Mouse (Mus musculus): ENCODE results near the gene Grip1.

The Grip1 gene

DNA sequence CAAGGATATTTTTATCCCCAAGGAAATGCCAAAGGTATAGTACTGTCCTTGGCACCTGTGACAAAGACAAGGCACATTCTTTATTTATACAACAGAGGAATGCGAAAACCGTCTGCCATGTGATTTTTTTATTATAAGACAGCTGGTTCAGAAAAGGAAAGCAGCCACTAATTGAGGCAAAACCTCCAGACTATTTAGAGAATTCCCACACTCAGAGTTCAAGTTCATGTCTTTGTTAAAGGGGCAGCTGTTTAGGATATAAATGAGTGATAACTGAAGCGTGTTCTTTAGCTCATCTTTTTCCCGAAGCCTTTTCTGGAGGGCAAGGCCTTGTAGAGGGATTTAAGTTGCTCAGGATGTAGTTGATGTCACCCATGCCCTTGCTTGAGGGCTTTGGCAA is 126.4 kb downstream of the Grip1 start:
- DNase-seq: no peak

DNA sequence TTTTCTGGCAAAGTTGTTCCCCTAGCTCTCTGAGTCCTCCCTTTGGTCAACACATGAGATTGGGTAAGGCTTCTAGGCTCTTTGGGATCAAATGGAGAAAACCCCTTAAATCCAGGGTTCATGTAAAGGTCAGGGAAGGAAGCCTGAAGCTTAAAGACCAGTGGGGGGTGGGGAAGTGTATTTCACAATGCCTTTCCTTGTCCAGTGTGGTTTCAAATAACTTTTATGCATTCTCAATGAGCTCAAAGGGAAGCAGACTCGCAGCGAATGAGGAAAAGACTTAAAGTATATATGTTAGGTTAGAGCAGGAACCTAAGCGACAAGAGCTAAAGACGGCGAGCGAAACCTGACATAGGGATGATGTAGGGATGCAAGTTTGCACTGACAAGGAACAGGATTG is 131.0 kb downstream of the Grip1 start:
- no peak for DNase-seq

- no peak for DNase-seq
Observed at GRCm38 (mm10) chr10:119586976-119587375, 133.3 kb downstream of the Grip1 start.

GRCm38 (mm10) chr10:119596822-119597221 is 143.2 kb downstream of the Grip1 start:
- DNase-seq: no peak

- DNase-seq: no peak
Observed at GRCm38 (mm10) chr10:119607501-119607900, 153.9 kb downstream of the Grip1 start.

DNA sequence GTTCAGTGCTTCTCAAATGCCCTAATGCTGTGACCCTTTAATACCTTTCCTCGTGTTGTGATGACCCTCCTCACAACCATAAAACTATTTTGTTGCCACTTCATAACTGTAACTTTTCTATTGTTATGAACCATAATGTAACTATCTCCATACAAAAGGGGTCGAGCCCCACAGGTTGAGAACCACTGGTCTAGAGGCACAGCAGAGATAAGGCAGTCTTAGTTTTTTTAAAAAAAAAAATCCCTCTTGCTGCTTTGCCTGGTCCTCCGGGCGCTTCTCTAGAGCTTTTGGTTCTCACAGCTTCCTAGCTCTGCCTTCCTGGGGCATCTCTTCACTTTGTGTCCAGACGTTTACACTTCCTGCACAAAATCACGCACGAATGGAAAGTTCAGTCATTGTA is 155.4 kb downstream of the Grip1 start:
- no peak for DNase-seq

- peak; percentile 18 to 43 for DNase-seq
Observed at GRCm38 (mm10) chr10:119610279-119610895, 156.8 kb downstream of the Grip1 start.

DNA sequence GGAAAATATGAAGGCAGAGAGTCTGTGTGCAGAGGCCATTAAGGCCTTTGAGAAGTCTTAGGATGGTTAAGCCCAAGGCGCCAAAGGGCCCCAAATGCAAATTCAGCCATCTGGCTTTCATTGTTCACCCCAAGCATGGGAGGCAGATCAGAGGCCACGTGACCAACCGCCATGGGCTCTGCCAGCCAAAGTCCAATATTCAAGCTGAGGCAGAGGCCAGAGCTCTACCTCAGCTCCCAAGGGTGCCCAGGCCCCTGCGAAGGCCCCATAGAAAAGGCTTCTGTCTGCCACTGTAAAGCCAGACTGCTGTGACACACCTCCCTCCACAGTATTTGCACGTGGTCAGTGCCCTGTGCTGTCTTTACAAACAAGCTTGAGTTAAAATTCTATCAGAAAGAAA is 158.4 kb downstream of the Grip1 start:
- DNase-seq: no peak

GRCm38 (mm10) chr10:119614726-119615125 is 161.1 kb downstream of the Grip1 start:
- DNase-seq: no peak

DNA sequence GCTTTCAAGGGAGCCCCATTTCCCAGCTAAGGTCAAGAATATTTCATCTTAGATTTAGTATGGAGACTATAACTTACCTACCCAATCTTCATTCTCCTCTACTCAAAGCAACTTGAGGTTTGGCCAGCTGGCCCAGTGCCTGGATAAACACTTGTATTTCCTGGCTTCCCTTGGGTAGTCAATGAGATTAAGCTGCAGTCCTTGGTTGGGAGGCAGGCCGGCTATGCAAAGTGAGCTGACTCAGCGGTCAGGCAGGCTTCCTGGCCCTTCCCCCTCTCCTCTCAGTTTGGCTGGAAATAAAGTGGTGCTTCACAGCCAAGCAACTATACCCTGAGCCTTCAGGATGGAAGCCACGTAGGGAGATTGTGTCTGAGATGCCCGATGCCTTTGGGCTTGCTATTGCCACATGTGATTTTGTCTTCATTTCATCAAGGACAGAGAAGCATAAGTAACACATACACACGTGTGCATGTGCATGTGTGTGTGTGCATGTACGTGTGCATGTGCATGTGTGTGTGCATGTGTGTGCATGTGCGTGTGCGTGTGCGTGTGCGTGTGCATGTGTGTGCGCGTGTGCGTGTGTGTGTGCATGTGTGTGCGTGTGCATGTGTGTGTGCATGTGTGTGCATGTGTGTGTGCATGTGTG is 161.7 kb downstream of the Grip1 start:
- DNase-seq: peak; percentile 61 to 78

DNA sequence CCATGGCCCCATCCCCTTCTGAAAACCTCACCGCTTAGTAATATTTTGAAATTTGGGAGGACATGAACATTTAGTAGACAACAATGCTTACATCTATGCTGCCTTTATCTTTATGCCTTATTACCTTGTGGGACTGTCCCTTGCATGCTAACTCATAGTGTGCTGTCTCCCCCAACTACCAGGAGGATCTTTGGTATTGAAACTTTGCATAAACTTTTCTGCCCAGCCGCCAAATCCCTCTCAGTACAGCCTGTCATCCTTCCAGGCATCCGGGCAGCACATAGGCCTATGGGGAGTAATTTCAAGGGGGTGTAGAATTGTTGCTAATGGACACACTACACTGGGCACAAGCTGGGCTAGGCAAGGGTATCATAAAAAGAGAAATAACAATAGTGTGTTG is 162.4 kb downstream of the Grip1 start:
- DNase-seq: no peak

DNA sequence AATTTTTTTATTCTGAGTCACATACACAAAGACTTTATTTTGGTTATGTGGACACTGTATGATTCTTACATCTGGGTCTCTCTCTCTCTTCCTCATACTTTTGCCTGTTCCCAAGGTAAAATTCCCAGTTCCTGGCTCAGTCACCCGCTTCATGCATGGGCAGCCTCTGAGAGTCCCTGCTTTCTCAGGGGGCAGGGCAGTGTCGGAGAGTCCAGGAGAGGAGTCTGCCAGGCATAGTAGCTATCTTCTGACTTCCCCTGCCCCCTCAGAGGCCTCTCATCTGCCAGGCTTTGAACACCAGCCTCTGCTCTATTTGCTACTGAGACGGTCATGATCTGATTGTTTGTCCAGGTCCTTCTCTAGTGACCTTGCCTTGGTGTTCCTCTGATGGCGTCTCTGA is 175.0 kb downstream of the Grip1 start:
- no peak for DNase-seq

DNA sequence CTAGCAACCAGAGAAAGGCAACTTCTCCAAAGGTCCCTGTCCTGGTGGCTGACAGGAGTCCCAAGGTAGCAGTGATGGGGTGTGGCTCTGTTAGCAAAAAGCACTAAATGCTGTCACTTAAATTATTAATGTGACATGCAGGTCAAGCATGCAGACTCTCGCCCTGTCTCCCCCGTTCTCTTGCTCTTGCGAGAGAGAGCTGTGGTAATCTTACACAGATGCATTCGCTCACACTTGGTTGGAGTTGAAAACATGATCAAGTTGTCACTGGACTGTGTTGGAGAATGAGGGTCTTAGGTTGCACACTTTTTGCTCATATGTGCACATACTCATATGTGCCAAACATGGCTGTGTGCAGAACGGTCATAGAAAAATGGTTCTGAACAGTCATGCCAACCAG is 176.8 kb downstream of the Grip1 start:
- no peak for DNase-seq

DNA sequence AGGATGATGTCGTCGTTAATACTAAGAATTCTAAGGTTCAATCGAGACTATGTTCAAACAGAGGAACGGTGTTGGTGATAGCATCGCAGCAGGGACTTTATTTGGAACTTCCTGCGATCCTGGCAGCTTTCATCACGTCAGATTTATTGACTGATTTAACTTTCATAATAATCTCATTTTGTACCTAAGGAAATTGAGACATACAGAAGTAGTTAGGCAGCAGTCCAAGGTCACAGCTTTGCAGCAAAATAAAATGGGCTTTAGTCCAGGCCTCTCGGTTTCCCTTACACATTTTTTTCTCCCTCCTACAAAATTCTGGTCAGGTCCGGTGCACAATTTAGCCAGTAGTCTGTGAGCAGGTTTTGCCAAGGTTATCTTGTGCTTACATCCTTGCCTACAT is 178.3 kb downstream of the Grip1 start:
- peak in 1 of 2 experiments; percentile 20 for DNase-seq

DNA sequence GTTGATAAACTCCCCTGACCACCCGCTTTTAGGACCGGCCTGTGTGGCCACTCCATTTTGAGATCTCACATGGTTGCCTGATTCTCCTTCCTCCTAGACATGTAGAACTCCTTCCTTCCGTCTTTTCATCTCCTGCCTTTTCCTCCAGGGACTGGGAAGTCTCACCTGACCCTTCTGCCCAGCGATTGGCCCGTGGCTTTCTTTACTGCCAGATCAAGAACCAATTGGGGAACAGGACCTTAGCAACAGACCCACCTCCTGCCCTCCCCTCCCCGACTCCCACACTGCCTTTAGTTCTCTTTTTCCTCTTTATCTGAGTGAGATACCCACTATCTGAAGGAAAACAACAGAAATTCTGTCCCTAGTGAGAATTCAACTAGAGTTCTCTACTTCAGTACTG is 180.9 kb downstream of the Grip1 start:
- no peak for DNase-seq

- DNase-seq: peak; percentile 64 to 70
Observed at GRCm38 (mm10) chr10:119640534-119640933, 186.9 kb downstream of the Grip1 start.

DNA sequence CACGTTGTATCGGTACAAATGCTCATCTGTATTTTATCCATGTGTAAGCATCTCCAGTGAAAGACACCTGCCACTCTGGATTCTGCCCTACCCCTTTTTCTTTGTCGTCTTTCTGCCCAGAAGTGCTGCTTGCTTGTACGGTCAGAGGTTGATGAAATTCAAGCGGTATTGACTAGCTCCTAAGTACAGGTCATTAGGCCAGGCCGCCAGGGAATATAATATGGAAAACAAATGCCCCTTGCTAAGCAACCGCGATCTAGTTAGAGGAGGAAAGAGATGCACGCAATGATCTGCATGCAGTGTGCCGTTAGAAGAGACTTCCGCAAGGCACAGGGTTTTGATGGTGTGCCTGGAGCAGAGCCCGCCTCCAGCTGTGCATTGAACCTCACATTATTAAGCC is 187.4 kb downstream of the Grip1 start:
- no peak for DNase-seq

GRCm38 (mm10) chr10:119644289-119644688 is 190.7 kb downstream of the Grip1 start:
- peak in 1 of 2 experiments; percentile 11 for DNase-seq

- DNase-seq: peak; percentile 80 to 91
Observed at GRCm38 (mm10) chr10:119646500-119647439, 193.1 kb downstream of the Grip1 start.

DNA sequence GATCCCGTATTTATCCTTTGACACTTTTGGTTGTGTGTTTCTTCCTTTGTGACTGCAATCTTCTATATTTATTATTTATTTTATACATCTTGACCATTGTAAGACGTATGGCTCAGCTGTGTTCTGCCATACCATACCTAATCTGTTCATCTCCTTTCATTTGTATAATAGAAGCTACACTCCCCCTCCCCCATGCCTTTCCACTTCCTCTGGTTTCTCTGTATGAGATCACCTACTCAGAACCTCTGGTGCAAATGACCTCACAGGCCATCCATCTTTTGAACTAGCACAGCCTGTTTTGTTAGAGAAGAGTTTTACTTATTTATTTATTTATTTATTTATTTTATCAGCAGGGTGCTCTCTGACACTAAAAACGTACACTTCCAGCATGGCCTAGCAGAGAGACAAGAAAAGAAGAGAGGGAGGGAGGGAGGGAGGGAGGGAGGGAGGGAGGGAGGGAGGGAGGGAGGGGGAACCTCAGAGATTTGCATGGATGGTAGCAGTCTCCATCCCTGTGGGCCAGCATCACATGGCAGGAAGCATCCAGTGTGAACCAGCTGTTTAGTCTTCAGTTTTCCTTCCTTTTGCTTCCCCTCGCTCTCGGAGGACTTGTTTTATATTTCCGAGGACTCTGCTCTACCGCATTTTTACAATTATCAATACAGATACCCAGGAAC is 207.2 kb downstream of the Grip1 start:
- no peak for DNase-seq

- DNase-seq: no peak
Observed at GRCm38 (mm10) chr10:119663586-119663985, 210.0 kb downstream of the Grip1 start.

GRCm38 (mm10) chr10:119666386-119666785 is 212.8 kb downstream of the Grip1 start:
- no peak for DNase-seq

DNA sequence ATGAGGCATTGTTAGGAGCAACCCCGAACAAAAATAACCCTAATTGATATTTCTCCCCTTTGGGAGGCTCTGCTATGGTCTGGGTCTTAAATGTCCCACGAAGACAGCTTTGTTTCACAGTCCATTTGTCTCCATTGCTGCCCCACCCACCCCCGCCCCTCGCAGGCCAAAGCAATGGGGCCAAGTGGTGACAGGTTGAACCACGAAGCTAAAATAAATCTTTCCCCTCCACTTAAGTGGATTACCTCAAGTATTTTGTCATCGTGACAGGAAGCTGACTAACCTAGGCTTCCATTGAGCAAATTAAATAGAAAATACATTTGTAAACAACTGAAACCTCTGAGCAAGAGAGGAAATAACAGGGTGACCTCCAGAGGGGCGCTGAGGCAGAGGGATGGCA is 216.8 kb downstream of the Grip1 start:
- DNase-seq: no peak

Measured in cerebellum, postnatal 14 days (tissue).